Mouse (Mus musculus) midbrain, embryonic 15.5 days (tissue): ENCODE data around the gene Gm10643. TPM values are rescaled to one million over a fixed set of nuclear protein-coding genes. Genes with fewer than 3 reads are reported as not detected.

Experiments
- ATAC-seq: fragments of 200-750 bp; cut with Nextera tagmentation; replicated peaks from 2 replicates; pipeline ENCODE4 v1.8.0; 2017; ENCODE audit warnings: moderate TSS enrichment
- H3K27ac ChIP-seq: fragments of 300-500 bp; sonication (generic); 2 replicates; pipeline ENCODE4 v1.5.1; 2015; ENCODE audit warnings: mild to moderate bottlenecking, inconsistent platforms
- H3K27me3 ChIP-seq: fragments of 300-500 bp; sonication (generic); replicated peaks from 2 replicates; pipeline ENCODE4 v1.6.1; 2015; ENCODE audit warnings: inconsistent platforms
- H3K36me3 ChIP-seq: fragments of 300-500 bp; sonication (generic); replicated peaks from 2 replicates; pipeline ENCODE4 v1.6.1; 2015; ENCODE audit warnings: inconsistent platforms
- H3K4me1 ChIP-seq: fragments of 300-500 bp; sonication (generic); 2 replicates; pipeline ENCODE4 v1.6.1; 2015; ENCODE audit warnings: inconsistent platforms
- H3K4me2 ChIP-seq: fragments of 300-500 bp; sonication (generic); 2 replicates; pipeline ENCODE4 v1.6.1; 2015; ENCODE audit warnings: inconsistent platforms, mild to moderate bottlenecking, moderate library complexity
- H3K4me3 ChIP-seq: fragments of 300-500 bp; sonication (generic); 2 replicates; pipeline ENCODE4 v1.5.1; 2015; ENCODE audit warnings: mild to moderate bottlenecking, inconsistent platforms
- H3K9ac ChIP-seq: fragments of 300-500 bp; sonication (generic); 2 replicates; pipeline ENCODE4 v1.6.1; 2015; ENCODE audit warnings: mild to moderate bottlenecking, inconsistent platforms
- H3K9me3 ChIP-seq: fragments of 300-500 bp; sonication (generic); 2 replicates; pipeline ENCODE4 v1.6.1; 2016; ENCODE audit warnings: inconsistent platforms
- WGBS: fragments of 180-500 bp; shearing (Covaris S2); methylation state at CpG from one replicate; pipeline ENCODE4 v1.1.7; 2015; ENCODE audit warnings: mixed read lengths; 5-methylcytosine and 5-hydroxymethylcytosine counted together
- polyA plus RNA-seq: library from polyadenylated mRNA; unstranded; fragments of >200 nt; fragmentation: Nextera tagmentation; extraction: Ambion mirVana; gene quantifications from 2 replicates; pipeline ENCODE4 v1.2.1, GENCODE M21; 2015

The Gm10643 gene
- polyA plus RNA-seq, result 1.0 and 1.4 TPM in 2 replicates

DNA sequence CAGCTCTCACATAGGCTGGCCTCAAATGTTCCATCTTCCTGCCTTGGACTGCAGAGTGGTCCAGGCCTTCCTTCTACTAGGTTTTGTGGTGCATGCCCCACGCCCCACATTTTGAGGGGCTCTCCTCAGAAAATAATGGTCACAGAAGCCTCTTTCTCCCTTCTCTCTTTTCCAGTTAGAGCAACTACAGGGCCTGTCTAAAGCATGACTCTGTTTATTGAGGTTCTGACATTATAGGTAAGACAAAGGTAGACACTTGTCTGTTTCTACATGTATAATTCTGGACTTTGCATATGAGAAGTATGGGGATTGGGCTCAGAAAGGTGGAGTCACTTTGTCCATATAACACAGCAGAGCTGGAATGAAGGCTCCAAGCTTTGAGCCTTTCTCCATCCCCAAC is at the start of gene Gm10643:
Gm10643 (minus strand) TSS at position 101 of the 400 bp plus-strand sequence.
- H3K4me3 ChIP-seq, result peak within 1 kb of the TSS; percentile 85
- peak within 1 kb of the TSS; percentile 69 for H3K9ac ChIP-seq
- ATAC-seq, result no peak
- peak within 1 kb of the TSS; percentile 90 for H3K4me2 ChIP-seq
- H3K36me3 ChIP-seq, result no peaks in the 10 kb centered on the region
- H3K4me1 ChIP-seq, result peaks cover 33% of the 10 kb centered on the region
- no peaks in the 10 kb centered on the region for H3K27me3 ChIP-seq
- H3K27ac ChIP-seq, result peak within 1 kb of the TSS; percentile 82
- WGBS, result 97% methylated on average over 1 of the region's 1 CpGs
- H3K9me3 ChIP-seq, result no peaks in the 10 kb centered on the region

DNA sequence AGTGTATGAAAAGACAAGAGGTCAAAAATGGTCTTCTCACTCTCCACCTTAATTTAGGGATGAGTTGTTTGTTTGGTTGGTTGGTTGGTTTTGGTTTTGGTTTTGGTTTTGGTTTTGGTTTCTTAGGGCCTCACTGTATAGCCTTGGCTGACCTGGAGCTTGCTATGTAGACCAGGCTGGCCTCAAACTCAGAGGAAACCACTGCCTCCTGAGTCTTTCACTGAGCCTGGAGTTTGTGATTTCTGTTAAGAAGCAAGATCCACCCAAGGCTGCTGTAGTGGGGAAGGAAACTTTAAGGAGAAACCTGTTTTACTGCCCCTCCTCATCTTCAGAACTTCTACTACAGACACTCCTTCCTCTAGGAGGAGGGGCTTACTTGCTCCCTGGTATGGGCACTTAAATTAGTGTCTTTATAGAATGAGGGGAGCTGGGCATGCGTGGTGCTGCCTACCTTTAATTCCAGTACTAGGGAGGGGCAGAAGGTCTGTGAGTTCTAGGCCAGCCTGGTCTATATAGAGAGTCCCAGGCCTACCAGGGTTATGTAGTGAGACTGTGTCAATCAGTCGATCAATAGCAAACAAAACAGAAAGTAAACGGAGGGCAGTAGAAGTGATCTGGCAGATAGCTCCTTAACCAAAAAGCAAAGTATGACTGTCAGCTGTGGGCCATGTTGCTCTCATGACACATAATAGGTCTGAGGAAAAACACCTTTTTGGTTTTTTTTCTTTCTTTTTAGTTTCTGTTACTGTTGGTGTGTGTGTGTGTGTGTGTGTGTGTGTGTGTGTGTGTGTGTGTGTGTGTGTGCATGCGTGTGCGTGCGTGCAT is 41.5 kb upstream of the Gm10643 start:
- WGBS, result 96% methylated on average over 6 of the region's 6 CpGs
- Histone ChIP-seq H3K4me2 (no peak overlapping the region), H3K36me3 (peaks cover 4% of the 10 kb centered on the region; the same call in 1 of the 2 replicates), H3K9ac (no peak overlapping the region), H3K9me3 (no peaks in the 10 kb centered on the region), H3K27ac (no peak overlapping the region), H3K4me1 (peaks cover 25% of the 10 kb centered on the region), H3K4me3 (no peak overlapping the region), H3K27me3 (no peaks in the 10 kb centered on the region)
- no peak for ATAC-seq

DNA sequence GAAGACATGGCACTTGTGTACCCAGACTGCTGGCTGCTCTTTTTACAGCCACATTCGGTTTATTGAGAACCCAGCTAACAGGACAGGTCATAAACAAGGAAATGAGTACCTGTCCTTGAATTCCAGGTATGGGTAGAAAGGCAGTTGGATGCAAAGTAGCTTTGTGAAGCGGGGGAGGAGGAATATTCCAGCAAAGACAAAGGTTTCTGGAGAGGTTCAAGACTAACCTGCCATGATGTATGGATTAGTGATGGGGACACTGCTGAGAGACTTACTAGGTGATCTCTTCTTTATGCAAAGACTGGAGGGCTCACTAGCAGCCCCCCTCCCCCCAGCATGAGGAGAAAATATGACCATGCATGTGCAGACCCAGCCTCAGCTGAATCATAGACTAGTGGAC is 40.7 kb upstream of the Gm10643 start:
- Histone ChIP-seq H3K27ac (peak overlapping the region; percentile 79; the same call in 1 of the 2 replicates), H3K4me2 (no peak overlapping the region), H3K4me3 (no peak overlapping the region), H3K9ac (no peak overlapping the region), H3K9me3 (no peaks in the 10 kb centered on the region), H3K27me3 (no peaks in the 10 kb centered on the region), H3K36me3 (peaks cover 4% of the 10 kb centered on the region; the same call in 1 of the 2 replicates), H3K4me1 (peaks cover 29% of the 10 kb centered on the region)
- no peak for ATAC-seq
- 85% methylated on average over 2 of the region's 2 CpGs for WGBS

DNA sequence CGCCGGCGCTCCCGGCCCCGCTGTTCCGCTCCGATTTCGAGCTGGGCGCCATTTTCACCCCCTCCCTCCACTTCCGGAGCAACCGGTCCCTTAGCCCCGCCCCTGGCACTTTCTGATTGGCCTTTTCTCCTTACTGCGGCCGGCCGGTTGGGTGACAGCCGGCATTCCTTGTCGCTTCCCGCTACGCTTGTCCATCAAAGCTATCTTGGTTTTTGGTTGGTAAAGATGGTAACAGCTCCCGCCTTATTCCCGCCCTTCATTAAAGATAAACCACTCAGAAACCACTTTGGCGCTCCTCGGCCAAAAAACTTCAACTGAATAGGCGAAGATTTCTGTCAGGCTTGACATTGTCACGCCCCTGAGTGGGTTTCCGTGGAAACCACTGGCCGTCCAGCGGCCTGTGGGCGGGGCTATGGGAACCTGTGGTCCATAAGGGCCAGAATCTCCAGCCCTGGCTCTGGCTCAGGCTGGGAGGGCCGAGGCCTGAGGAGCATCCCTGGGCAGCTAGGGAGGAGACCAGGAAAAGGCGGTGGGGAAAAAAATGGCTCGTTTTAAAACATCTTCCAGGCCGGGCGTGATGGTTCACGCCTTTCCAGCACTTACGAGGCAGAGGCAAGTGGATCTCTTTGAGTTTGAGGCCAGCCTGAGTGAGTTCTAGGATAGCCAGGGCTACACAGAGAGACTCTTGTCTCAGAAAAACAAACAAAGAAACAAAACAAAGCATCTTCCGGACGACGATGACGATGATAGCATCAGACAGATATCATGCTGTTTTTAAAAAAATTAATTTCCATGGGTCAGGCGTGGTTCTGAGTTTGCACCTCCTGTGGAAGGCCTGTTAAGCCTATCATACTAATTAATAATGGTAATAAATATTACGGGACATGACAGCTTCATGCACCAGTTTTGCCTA is 40.0 kb upstream of the Gm10643 start, which contains the start of gene Dcaf15:
Dcaf15 (minus strand) TSS at position 72 of the 913 bp plus-strand sequence.
- ATAC-seq, result peak; percentile 97
- WGBS, result 6% methylated on average over 41 of the region's 42 CpGs
- Histone ChIP-seq H3K4me3 (peak within 1 kb of the TSS; percentile 56), H3K27ac (peak within 1 kb of the TSS; percentile 93), H3K4me1 (peaks cover 29% of the 10 kb centered on the region), H3K9ac (peak within 1 kb of the TSS; percentile 62), H3K9me3 (no peaks in the 10 kb centered on the region), H3K36me3 (peaks cover 4% of the 10 kb centered on the region; the same call in 1 of the 2 replicates), H3K27me3 (no peaks in the 10 kb centered on the region), H3K4me2 (peak within 1 kb of the TSS; percentile 67)

DNA sequence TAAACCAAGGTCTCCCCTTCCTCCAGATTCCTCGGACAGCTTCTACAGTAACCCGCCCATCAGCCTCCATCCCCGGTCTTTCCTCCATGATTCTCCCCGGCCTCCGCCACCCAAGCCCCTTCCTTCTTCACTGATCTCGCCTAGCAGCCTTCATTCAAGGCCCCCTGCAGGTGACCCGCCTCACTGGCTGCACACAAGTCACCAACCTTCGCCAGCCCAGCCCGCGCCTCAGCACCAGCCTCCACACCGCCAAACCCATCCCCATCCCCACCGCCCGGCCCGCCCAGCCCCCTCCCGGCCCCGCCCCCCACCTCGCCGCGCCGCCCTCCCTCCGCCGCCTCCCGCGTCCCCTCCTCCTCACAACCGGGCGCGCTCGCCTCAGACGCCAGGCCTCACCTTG is 39.3 kb upstream of the Gm10643 start:
- WGBS, result under 1% methylated on average over 20 of the region's 29 CpGs
- Histone ChIP-seq H3K9me3 (no peaks in the 10 kb centered on the region), H3K27ac (peak overlapping the region; percentile 93), H3K4me2 (peak overlapping the region; percentile 67), H3K4me1 (peaks cover 29% of the 10 kb centered on the region), H3K27me3 (no peaks in the 10 kb centered on the region), H3K4me3 (peak overlapping the region; percentile 56), H3K9ac (peak overlapping the region; percentile 62), H3K36me3 (peaks cover 4% of the 10 kb centered on the region; the same call in 1 of the 2 replicates)
- peak; percentile 85 for ATAC-seq

DNA sequence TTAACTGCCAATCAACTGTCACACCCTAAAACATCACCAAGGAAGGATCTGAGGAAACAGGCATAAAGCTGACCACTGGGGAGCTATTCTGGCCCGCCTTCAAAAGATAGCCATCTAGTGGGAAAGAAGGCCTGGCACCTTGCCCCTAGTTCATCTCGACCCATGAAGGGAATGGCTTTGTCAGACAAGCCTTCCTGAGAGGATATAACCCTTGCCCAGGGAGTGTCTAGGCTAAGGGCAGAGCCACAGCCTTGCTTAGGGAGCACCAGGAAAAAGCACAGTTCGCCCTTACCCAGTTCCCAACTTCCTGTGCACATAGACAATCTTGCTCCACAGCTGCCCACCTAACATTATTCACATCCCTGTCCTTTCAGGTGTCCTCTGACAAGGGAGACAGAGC is 38.7 kb upstream of the Gm10643 start:
- Histone ChIP-seq H3K27ac (peak overlapping the region; percentile 93), H3K9ac (peak overlapping the region; percentile 62), H3K4me3 (peak overlapping the region; percentile 56), H3K4me2 (peak overlapping the region; percentile 67), H3K9me3 (no peaks in the 10 kb centered on the region), H3K36me3 (peaks cover 6% of the 10 kb centered on the region; the same call in 1 of the 2 replicates), H3K27me3 (no peaks in the 10 kb centered on the region), H3K4me1 (peaks cover 29% of the 10 kb centered on the region)
- WGBS, result 28% methylated on average over 3 of the region's 3 CpGs
- ATAC-seq, result no peak

DNA sequence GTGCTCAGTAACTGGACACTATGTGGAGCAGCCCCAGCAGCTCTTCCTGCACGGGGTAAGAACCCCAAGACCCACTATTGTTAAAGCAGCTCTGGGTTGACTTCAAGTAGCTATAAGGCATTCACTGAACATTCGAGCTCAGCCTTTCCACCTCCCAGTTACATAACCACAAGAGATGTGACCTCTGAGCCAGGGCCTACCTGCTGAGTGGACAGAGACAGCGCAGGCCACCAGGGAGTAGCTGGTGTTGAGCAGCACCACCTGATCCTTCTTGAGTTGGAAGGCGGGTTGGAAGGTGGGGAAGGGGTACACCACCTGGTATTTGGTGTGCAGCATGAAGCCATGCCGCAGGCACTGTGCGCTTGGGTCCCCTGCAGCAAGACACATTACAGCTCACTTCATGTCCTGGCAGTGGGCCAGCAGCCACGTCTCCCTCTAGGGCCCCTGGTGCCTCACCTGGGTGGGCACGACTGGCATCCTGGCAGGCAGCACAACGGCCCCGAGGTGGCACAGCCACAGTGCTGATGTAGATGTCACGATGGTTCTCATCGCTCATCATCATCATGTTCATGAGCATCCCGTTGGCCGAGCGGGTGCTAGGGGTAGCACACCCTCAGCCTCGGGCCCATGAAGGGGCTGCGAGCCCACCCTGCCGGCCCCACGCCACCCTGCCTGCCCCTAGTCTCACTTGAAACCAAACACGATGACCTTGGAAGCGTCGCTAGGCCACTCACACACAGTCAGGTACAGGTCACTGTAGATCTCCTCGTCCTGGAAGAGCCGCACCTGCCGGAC is 36.7 kb upstream of the Gm10643 start:
- Histone ChIP-seq H3K27me3 (no peaks in the 10 kb centered on the region), H3K9ac (no peak overlapping the region), H3K9me3 (no peaks in the 10 kb centered on the region), H3K27ac (no peak overlapping the region), H3K4me3 (no peak overlapping the region), H3K4me2 (no peak overlapping the region), H3K4me1 (peaks cover 29% of the 10 kb centered on the region), H3K36me3 (peaks cover 12% of the 10 kb centered on the region; the same call in 1 of the 2 replicates)
- ATAC-seq, result no peak
- WGBS, result 93% methylated on average over 25 of the region's 25 CpGs

DNA sequence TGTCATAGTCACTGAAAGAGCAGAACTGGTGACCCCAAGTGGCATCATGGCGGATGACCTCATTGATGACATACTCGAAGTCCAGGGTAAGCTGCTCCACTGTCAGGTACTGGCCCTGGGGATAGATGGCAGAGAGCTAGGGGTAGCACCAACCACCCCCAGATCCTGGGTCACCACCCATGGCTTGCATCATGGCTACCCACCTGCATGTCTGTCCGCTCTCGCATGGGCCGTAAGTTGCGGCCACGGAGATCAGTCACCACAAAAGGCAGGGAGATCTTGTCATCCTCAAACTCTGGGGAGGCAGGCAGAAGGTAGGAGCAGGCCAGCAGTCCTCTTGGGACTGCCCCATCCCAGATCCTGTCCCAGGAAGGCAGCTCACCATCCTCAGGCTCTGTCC is 33.4 kb upstream of the Gm10643 start:
- H3K4me3 ChIP-seq, result no peak overlapping the region
- H3K27ac ChIP-seq, result no peak overlapping the region
- ATAC-seq, result no peak
- 96% methylated on average over 7 of the region's 7 CpGs for WGBS
- H3K4me2 ChIP-seq, result no peak overlapping the region
- H3K36me3 ChIP-seq, result peaks cover 29% of the 10 kb centered on the region; the same call in 1 of the 2 replicates
- H3K9ac ChIP-seq, result no peak overlapping the region
- H3K27me3 ChIP-seq, result no peaks in the 10 kb centered on the region
- no peaks in the 10 kb centered on the region for H3K9me3 ChIP-seq
- peaks cover 23% of the 10 kb centered on the region for H3K4me1 ChIP-seq

DNA sequence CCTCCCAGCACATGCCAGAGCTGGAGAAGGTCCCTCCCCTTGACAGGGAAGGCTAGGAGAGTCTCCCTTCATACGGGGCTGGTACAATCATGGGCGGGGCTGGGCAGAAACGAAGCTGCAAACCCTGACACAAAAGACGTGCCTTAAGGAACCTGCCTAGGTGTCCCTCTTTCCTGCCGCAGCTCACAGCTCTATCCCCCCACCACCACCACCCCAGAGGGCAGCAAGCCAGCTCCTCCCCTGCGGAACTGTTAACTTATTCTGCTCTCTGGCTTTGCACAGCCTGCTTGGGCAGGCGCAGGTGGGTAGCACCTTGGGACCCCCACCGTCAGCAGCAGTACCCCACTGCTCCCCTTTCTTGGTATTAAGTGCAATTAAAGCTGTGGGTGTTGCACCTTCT is 31.1 kb upstream of the Gm10643 start:
- H3K4me1 ChIP-seq, result 0 out of 2 replicates have a peak, but pooled peaks cover under 1% of the 10 kb centered on the region
- ATAC-seq, result no peak
- WGBS, result 71% methylated on average over 8 of the region's 8 CpGs
- H3K9ac ChIP-seq, result no peak overlapping the region
- no peak overlapping the region for H3K4me2 ChIP-seq
- H3K4me3 ChIP-seq, result no peak overlapping the region
- H3K27me3 ChIP-seq, result no peaks in the 10 kb centered on the region
- H3K36me3 ChIP-seq, result peaks cover 47% of the 10 kb centered on the region
- no peak overlapping the region for H3K27ac ChIP-seq
- no peaks in the 10 kb centered on the region for H3K9me3 ChIP-seq

DNA sequence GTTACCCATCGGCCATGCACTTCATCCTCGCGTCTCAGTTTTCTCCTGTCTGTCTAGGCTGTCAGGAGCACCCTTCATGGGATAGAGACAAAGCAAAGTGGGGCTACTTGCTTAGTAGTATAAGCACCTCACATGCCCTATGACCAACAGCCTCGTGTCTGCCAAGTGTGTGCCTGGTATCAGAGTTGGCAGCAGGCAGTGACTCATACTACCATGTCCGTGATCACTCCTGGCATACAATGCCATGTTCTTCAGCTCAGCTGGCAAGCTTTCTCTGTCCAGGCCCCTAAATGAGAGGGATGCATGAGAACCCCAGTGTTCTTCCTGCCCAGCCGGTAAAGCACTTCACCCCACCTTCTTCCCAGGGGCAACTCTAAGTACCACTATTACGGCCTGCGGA is 25.6 kb upstream of the Gm10643 start:
- Histone ChIP-seq H3K27ac (no peak overlapping the region), H3K27me3 (no peaks in the 10 kb centered on the region), H3K36me3 (peaks cover 62% of the 10 kb centered on the region), H3K4me3 (no peak overlapping the region), H3K4me2 (no peak overlapping the region), H3K4me1 (no peaks in the 10 kb centered on the region), H3K9me3 (no peaks in the 10 kb centered on the region), H3K9ac (no peak overlapping the region)
- no peak for ATAC-seq
- 93% methylated on average over 8 of the region's 8 CpGs for WGBS

DNA sequence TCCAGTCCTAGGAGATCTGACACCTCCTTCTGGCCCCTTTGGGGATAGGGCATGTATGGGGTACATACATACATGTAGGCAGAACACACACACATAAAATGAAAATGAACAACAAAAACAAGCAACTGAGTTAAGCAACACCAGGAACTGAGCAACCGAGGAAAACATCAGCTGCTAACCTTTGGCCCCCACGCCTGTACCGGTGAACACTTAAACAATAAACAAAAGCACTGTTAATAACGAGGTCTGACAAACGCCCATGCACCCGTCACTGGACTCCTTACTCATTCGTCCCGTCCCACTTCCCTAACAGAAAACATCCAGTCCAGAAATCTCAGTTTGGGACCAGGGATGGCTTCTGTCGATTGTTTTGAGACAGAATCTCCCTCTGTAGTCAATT is 24.3 kb upstream of the Gm10643 start:
- no peak for ATAC-seq
- H3K9ac ChIP-seq, result no peak overlapping the region
- no peak overlapping the region for H3K4me3 ChIP-seq
- no peak overlapping the region for H3K4me2 ChIP-seq
- H3K36me3 ChIP-seq, result peaks cover 56% of the 10 kb centered on the region
- H3K27ac ChIP-seq, result no peak overlapping the region
- 87% methylated on average over 9 of the region's 9 CpGs for WGBS
- H3K9me3 ChIP-seq, result no peaks in the 10 kb centered on the region
- H3K4me1 ChIP-seq, result no peaks in the 10 kb centered on the region; the same call in 1 of the 2 replicates
- no peaks in the 10 kb centered on the region for H3K27me3 ChIP-seq
